Mouse (Mus musculus) liver, embryonic 12.5 days (tissue): ENCODE data around the gene Usp50. TPM values are rescaled to one million over a fixed set of nuclear protein-coding genes. Genes with fewer than 3 reads are reported as not detected.
A peak's percentile ranks its signal among the peaks of the same experiment; 100 is the strongest.

Experiments used
- ATAC-seq: fragments of 200-750 bp; cut with Nextera tagmentation; 2 replicates; pipeline ENCODE4 v1.8.0; 2017; ENCODE audit warnings: moderate number of reproducible peaks, mild to moderate bottlenecking, moderate library complexity
- H3K27ac ChIP-seq: fragments of 300-500 bp; sonication (generic); 2 replicates; pipeline ENCODE4 v1.5.1; 2016; ENCODE audit warnings: mild to moderate bottlenecking
- H3K27me3 ChIP-seq: fragments of 300-500 bp; sonication (generic); replicated peaks from 2 replicates; pipeline ENCODE4 v1.6.1; 2016; ENCODE audit warnings: mild to moderate bottlenecking, moderate library complexity
- H3K36me3 ChIP-seq: fragments of 300-500 bp; sonication (generic); 2 replicates; pipeline ENCODE4 v1.6.1; 2016; ENCODE audit warnings: mild to moderate bottlenecking, moderate library complexity
- H3K4me1 ChIP-seq: fragments of 300-500 bp; sonication (generic); 2 replicates; pipeline ENCODE4 v1.6.1; 2016
- H3K4me2 ChIP-seq: fragments of 300-500 bp; sonication (generic); 2 replicates; pipeline ENCODE4 v1.6.1; 2016; ENCODE audit warnings: mild to moderate bottlenecking, moderate library complexity
- H3K4me3 ChIP-seq: fragments of 300-500 bp; sonication (generic); 2 replicates; pipeline ENCODE4 v1.5.1; 2016; ENCODE audit warnings: mild to moderate bottlenecking, moderate library complexity
- H3K9ac ChIP-seq: fragments of 300-500 bp; sonication (generic); 2 replicates; pipeline ENCODE4 v1.6.1; 2016; ENCODE audit warnings: mild to moderate bottlenecking, moderate library complexity
- H3K9me3 ChIP-seq: fragments of 300-500 bp; sonication (generic); replicated peaks from 2 replicates; pipeline ENCODE4 v1.6.1; 2016; ENCODE audit warnings: mild to moderate bottlenecking, moderate library complexity
- WGBS: fragments of 180-500 bp; shearing (Covaris S2); methylation state at CpG from one replicate; pipeline ENCODE4 v1.1.7; 2016; ENCODE audit not compliant: insufficient replicate concordance; 5-methylcytosine and 5-hydroxymethylcytosine counted together
- polyA plus RNA-seq: library from polyadenylated mRNA; unstranded; fragments of >200 nt; fragmentation: Nextera tagmentation; extraction: Ambion mirVana; gene quantifications from 2 replicates; pipeline ENCODE4 v1.2.1, GENCODE M21; 2016

Gene Usp50
- polyA plus RNA-seq, 1 experiment from 2014 or later = 2.6 TPM

DNA sequence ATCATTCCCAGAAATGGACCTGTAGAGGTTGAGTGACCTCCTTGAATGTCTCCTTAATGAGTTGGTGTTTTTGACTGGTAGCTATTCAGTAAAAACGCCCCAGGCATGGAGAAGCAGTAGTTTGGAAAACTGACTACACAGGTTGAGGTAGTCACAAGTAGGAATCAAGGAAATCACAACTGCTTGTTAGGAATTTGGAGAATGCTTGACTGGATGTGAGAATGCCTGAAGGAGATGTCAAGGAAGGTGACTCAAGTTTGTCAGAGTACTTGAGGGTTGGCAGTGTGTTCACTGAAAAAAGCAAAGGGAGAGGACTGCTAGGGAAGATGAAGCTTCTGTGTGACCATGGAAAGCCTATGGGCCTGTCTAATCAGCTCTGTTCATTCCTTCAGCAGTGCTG, 105.9 kb downstream of the Usp50 start:
- Histone ChIP-seq H3K27me3 (no peaks in the 10 kb centered on the region), H3K4me3 (no peak overlapping the region), H3K9ac (no peak overlapping the region), H3K4me1 (peaks cover 27% of the 10 kb centered on the region), H3K4me2 (no peak overlapping the region), H3K27ac (no peak overlapping the region), H3K9me3 (no peaks in the 10 kb centered on the region), H3K36me3 (peaks cover 16% of the 10 kb centered on the region)
- 83% methylated on average over 1 of the region's 1 CpGs for WGBS
- ATAC-seq = no peak

DNA sequence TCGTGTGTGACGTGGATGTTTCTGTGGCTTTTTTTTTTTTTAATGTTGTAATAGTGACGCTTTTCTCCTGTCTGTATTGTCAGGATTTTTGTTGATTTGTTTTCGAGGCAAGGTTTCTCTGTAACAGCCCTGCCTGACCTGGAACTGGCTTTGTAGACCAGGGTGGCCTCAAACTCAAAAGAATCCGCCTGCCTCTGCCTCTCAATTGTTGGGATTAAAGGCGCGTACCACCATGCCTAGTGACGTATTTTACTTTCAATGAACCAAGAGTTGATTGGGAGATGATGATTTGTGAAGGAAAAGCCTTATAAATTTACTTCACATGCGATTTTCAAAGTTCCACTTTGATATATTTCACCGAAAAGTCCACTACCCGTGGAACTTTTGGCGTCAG, 107.2 kb downstream of the Usp50 start, which contains the start of gene Gabpb1:
Gene Gabpb1 (minus strand): TSS at position 216 of the 394 bp plus-strand sequence.
- peak within 1 kb of the TSS; percentile 99 for H3K9ac ChIP-seq
- H3K4me1 ChIP-seq = peaks cover 34% of the 10 kb centered on the region
- no peaks in the 10 kb centered on the region for H3K9me3 ChIP-seq
- peak within 1 kb of the TSS; percentile 98 for H3K4me3 ChIP-seq
- peaks cover 16% of the 10 kb centered on the region for H3K36me3 ChIP-seq
- H3K4me2 ChIP-seq = peak within 1 kb of the TSS; percentile 82
- no peaks in the 10 kb centered on the region for H3K27me3 ChIP-seq
- WGBS = 16% methylated on average over 12 of the region's 12 CpGs
- ATAC-seq = no peak
- peak within 1 kb of the TSS; percentile 96 for H3K27ac ChIP-seq

DNA sequence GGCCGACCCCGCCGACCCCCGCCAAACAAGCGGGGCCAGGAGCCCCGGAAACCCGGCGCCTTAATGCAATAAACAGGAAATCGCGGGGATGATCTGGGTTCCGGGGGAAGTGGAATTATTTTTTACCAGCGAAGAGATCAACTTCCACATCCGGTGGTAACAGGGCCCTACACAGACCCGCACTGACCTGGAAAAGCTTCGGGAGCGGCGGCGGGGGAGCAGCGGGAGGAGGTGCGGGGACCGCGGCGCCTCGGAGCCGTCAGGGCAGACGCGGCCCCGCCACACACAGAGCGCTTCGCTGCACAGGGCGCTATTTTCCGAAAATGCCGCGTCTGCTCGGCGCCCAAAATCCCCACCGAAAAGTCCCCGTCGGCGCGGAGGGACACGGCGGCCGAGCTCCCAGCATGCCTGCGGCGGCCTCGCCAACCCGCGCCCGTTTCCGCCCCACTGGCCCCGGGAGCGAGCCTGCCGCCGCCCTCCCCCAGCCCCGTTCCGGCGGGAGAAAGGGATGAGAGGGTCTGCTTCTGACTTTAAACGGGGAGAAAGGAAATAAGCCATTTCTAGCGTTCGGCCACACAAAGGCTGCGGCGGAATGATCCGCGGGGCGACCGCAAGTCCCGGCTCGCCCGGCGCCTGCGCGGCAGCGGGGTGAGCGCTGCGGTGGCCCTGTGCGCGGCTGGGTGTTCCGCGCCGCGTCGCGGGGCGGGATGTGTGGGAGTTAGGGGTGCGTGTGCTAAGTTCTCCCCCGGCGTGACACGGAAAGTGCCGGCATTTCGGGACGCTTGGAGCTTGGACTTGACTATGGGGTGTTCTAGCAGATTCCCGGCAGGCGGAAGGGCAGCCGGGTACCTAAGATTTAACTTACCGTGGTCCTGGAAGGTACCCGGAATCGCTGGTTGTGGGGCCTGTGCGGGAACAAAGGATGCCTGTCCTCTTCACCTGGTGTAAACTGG, 107.8 kb downstream of the Usp50 start:
- Histone ChIP-seq H3K27me3 (no peaks in the 10 kb centered on the region), H3K9me3 (no peaks in the 10 kb centered on the region), H3K9ac (peak overlapping the region; percentile 99), H3K27ac (peak overlapping the region; percentile 96), H3K36me3 (peaks cover 15% of the 10 kb centered on the region), H3K4me1 (peaks cover 34% of the 10 kb centered on the region), H3K4me3 (peak overlapping the region; percentile 98), H3K4me2 (peak overlapping the region; percentile 82)
- WGBS = under 1% methylated on average over 99 of the region's 99 CpGs
- ATAC-seq = peak; percentile 85

DNA sequence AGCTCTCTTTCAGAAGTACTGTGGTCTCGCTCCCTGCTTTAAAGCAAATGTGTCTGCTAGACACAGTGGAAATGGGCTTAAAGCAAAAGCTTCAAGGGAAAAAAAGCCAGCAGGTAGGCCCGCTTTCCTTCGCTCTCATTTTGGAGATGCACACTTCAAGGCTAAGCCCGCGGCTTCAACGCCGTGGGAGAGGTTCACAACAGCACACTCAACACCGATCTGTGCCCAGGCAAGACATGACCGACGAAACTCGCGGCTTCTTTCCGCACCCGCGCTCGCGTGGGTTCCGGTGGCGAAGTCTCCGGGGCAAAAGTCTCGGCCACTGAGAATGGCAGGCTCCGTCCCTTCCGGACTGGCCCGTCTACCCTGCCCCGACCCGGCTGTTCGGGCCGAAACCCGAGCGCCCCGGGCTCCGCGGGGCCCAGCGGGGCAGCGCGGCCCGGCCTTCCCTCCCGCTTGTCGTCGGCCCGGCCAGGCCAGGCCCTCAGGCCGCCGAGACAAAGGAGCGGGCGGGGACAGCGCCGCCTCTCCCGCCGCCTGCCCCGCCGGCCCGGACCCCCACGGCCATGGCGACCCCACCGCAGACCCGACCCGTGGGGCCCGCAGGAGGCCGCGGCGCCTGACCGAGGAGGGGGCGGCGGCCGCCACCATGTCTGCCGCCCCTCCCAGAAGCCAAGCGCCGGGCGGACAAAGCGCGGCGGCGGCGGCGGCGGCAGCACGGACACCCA, 108.7 kb downstream of the Usp50 start:
- H3K4me2 ChIP-seq = peak overlapping the region; percentile 82
- peak overlapping the region; percentile 98 for H3K4me3 ChIP-seq
- peaks cover 34% of the 10 kb centered on the region for H3K4me1 ChIP-seq
- H3K9ac ChIP-seq = peak overlapping the region; percentile 99
- H3K27ac ChIP-seq = peak overlapping the region; percentile 96
- ATAC-seq = peak; percentile 65
- H3K27me3 ChIP-seq = no peaks in the 10 kb centered on the region
- peaks cover 12% of the 10 kb centered on the region for H3K36me3 ChIP-seq
- under 1% methylated on average over 77 of the region's 77 CpGs for WGBS
- no peaks in the 10 kb centered on the region for H3K9me3 ChIP-seq

DNA sequence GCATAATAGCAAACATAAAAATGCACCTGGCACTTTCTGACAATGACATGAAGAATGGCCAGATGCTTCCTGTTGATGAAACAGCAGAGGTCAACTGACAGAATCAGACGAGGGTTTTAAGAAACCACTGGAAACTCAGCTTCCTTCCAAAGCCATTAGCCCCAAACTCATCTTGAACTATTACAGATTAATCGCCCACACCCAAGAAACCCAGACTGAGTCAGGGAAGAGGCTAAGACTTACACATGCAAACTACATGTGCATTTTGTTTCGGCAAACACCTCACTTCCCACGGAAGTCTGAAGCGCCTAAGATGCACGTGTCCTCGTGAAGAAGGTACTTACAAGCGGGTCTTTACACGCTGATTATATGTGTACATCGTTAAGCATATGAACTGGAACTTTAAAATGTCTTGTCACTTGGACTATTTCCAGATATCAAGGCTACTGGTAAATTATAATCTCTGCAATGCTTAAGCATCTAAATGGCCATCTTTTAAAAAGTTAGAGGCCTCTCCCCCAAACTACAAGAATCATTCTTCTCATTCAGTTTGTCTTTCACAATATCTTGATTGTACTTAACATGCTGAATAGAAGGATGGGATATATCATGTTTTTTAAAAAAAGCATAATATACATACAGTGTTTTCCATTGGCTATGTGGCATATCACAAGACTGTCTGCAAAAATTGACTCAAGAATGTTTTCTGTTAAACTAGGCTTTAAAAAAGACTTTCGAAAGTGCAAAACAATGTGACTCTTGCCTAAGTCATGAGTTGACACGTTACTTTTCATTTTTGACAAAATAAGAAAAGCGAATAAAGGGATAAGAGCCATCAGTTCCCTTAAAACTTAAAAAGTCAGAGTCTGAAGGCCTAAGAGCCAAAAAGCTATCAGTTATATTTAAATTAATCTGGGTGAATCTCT, 109.7 kb downstream of the Usp50 start:
- WGBS = 26% methylated on average over 13 of the region's 13 CpGs
- Histone ChIP-seq H3K4me2 (peak overlapping the region; percentile 82), H3K27ac (peak overlapping the region; percentile 96), H3K9me3 (no peaks in the 10 kb centered on the region), H3K36me3 (peaks cover 6% of the 10 kb centered on the region), H3K27me3 (no peaks in the 10 kb centered on the region), H3K4me1 (peaks cover 39% of the 10 kb centered on the region), H3K4me3 (peak overlapping the region; percentile 98), H3K9ac (peak overlapping the region; percentile 99)
- ATAC-seq = no peak

DNA sequence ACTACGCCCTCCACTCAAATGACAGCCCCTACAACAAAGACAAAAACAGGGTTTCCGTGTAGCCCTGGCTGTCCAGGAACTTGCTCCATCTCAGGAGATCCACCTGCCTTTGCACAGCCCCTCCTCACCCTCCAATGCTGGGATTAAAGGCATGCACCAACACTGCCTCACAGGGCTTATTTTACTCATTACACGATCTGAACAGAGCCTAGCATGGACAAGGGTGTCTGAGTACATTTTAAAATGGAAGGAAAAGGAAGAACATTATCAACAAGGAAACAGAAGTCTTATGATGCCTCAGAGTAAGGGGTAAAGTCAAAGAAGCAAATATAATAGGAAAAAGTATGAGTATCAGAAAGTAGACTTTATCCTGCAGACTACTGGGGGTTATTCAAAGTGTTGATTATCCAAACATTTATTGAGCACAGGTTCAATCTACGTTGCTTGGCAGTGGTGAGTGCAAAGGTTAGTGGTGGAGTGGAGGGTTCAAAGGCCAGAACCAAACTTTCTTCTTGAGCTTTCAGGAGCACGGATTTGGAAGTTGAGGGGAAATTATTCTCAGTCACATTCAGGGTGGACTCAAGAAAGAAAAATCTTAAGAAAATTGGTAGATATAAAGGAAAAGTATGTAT, 114.5 kb downstream of the Usp50 start:
- WGBS = 73% methylated on average over 5 of the region's 5 CpGs
- H3K4me2 ChIP-seq = no peak overlapping the region
- H3K27ac ChIP-seq = no peak overlapping the region
- H3K4me1 ChIP-seq = peaks cover 44% of the 10 kb centered on the region
- H3K4me3 ChIP-seq = no peak overlapping the region
- 0 out of 2 replicates have a peak, but pooled peaks cover 3% of the 10 kb centered on the region for H3K36me3 ChIP-seq
- no peaks in the 10 kb centered on the region for H3K9me3 ChIP-seq
- no peak overlapping the region for H3K9ac ChIP-seq
- no peaks in the 10 kb centered on the region for H3K27me3 ChIP-seq
- no peak for ATAC-seq

DNA sequence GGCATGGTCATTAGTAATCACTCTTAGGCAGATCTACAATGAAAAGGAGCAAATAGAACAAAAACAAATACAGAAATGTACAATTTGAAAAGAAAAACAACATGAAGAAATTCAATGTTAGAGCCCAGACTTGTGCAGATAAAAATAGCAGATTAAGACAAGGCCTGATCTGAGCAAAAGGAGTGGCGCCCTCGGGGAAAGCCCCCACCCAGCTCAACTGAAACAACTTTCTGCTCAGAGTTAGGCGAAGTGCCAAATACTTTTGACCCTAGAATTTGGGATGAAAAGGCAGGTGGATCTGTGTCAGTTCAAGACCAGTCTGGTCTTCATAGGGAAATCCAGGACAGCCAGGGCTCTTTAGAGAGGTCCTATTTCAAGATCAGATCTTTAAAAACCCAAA, 117.3 kb downstream of the Usp50 start:
- Histone ChIP-seq H3K9ac (no peak overlapping the region), H3K27me3 (no peaks in the 10 kb centered on the region), H3K4me1 (peaks cover 21% of the 10 kb centered on the region; the same call in 1 of the 2 replicates), H3K9me3 (no peaks in the 10 kb centered on the region), H3K36me3 (0 out of 2 replicates have a peak, but pooled peaks cover 3% of the 10 kb centered on the region), H3K4me3 (no peak overlapping the region), H3K27ac (no peak overlapping the region), H3K4me2 (no peak overlapping the region)
- WGBS = 75% methylated on average over 3 of the region's 3 CpGs
- no peak for ATAC-seq

DNA sequence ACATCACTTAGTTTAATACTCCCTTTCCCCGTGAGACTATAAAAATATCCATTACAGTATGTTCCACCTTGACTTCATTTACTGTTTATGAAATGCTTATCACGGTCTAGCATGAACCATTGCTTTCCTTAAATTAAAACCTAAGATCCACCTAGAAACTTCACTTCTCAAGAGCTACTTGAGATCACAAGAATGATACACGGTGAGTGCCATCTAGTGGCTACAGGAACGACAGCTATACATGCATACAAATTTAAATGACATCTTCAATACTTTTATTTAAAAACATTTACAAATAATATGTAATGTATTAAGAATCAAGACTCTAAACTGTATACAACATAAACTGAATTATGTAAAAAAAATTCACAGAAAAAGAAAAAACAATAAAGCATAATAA, 119.8 kb downstream of the Usp50 start:
- Histone ChIP-seq H3K4me1 (peaks cover 19% of the 10 kb centered on the region), H3K27me3 (no peaks in the 10 kb centered on the region), H3K9me3 (no peaks in the 10 kb centered on the region), H3K36me3 (0 out of 2 replicates have a peak, but pooled peaks cover 3% of the 10 kb centered on the region), H3K9ac (no peak overlapping the region), H3K4me2 (no peak overlapping the region), H3K4me3 (no peak overlapping the region), H3K27ac (no peak overlapping the region)
- WGBS = 44% methylated on average over 4 of the region's 4 CpGs
- no peak for ATAC-seq

Other genes starting within 250 kb of the Usp50 start
- gene Slc27a2, start 231.1 kb downstream of the Usp50 start, polyA plus RNA-seq = 53.1 and 56.3 TPM in 2 replicates
- gene Hdc, start 164.2 kb downstream of the Usp50 start, polyA plus RNA-seq = 6.1 and 6.5 TPM in 2 replicates
- gene Gabpb1, start 107.1 kb downstream of the Usp50 start, polyA plus RNA-seq = 35.3 and 36.2 TPM in 2 replicates
- 27.7 TPM in 2 replicates for gene Usp8, start 76.1 kb downstream of the Usp50 start, polyA plus RNA-seq
- 25.4 and 25.7 TPM in 2 replicates for gene Trpm7, start 92.8 kb upstream of the Usp50 start, polyA plus RNA-seq
- 23.6 and 25.0 TPM in 2 replicates for gene Sppl2a, start 149.8 kb upstream of the Usp50 start, polyA plus RNA-seq
- 9.0 and 9.6 TPM in 2 replicates for gene Ap4e1, start 225.2 kb upstream of the Usp50 start, polyA plus RNA-seq